Mouse (Mus musculus) right cerebral cortex, postnatal 36 days (tissue): Measurements from ENCODE around the gene Nr2f6.

Experiments
- DNase-seq, 2 experiments: peaks; one replicate each; pipeline ENCODE4 v3.0.0; 2022; ENCODE audit warnings: low spot score in 2 of 2, mixed read lengths in 1 of 2

The Nr2f6 gene

GRCm38 (mm10) chr8:71391696-71392095 is 9.9 kb upstream of the Nr2f6 start:
- DNase-seq = no peak

- no peak for DNase-seq
Measured at GRCm38 (mm10) chr8:71388267-71388666, 6.5 kb upstream of the Nr2f6 start.

- DNase-seq = no peak
Measured at GRCm38 (mm10) chr8:71385212-71385835, 3.6 kb upstream of the Nr2f6 start.

- no peak for DNase-seq
Measured at GRCm38 (mm10) chr8:71383860-71384259, 2.1 kb upstream of the Nr2f6 start.

- DNase-seq = no peak
Measured at GRCm38 (mm10) chr8:71383396-71383795, 1.6 kb upstream of the Nr2f6 start.

- peak; percentile 66 to 72 for DNase-seq
Measured at GRCm38 (mm10) chr8:71381971-71382961, 506 bp upstream of the Nr2f6 start.

- no peak for DNase-seq
Measured at GRCm38 (mm10) chr8:71380178-71381171, 1.3 kb downstream of the Nr2f6 start.

DNA sequence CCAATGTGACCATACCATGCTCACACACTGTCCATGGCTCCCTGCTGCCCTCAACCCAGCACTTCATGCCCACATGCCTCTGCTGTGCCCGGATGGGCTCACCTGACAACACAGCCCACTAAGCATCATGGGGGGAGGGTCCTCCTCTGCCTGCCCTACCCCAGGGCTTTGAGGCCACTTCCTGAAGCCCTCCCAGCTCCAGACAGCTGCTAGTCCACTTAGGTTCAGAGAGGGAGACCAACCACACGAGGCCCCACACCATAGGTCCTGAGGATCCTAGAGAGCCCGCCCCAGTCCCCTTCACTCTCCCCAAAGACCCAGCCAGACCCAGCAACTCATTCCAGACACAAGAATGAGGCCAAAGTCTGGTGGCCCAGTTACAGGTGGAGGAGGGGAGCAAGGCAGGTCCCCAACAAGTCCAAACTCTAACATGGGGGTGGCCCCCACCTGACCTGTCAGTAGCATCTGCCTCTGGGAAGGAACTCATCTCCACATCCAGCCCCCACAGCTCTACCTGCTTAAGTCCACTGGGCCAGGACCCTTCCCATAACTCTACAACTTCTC is 2.2 kb downstream of the Nr2f6 start:
- DNase-seq = no peak

GRCm38 (mm10) chr8:71379008-71379407 is 2.8 kb downstream of the Nr2f6 start:
- DNase-seq = no peak

GRCm38 (mm10) chr8:71376423-71377030 is 5.2 kb downstream of the Nr2f6 start:
- DNase-seq = no peak

DNA sequence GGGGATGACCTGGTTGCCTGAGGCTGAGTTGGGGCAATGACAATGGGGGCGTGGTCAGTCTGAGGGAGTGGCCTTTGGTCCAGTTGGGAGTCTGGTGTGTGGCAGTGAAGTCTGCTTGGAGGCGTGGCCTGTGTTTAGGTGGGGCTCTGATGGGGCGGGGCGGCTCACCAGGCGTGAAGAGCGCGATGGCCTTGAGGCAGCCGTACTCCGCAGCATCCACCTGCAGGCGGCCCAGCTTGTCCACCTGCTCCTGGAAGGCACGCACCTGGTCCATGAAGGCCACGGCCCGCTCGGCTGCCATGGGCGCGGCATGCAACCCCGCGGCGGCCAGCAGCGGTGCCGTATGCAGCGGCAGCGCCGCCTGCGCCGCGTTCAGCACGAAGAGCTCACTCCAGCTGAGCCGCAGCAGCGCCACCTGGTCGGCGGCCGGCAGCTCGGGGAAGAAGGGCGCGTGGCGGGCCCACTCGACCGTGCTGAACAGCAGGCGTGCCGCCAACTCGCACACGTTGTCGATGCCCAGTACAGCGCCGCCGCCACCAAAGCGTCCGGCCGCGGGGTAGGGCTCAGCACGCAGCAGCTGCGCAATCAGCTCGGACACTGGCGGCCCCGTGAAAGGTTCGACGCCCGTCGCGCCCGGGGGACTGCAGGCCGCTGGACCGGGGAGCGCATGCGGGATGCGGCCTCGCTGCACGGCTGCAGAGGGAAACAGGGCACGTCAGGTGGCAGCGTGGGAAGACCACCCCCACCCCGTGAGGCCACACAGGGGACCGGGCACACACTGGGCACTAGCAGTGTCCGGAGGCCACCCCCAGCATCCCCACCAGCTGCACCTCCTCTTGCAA is 6.0 kb downstream of the Nr2f6 start:
- DNase-seq = peak; percentile 61 to 68

- DNase-seq = no peak
Measured at GRCm38 (mm10) chr8:71374616-71375206, 7.0 kb downstream of the Nr2f6 start.

- no peak for DNase-seq
Measured at GRCm38 (mm10) chr8:71373000-71373399, 8.8 kb downstream of the Nr2f6 start.

GRCm38 (mm10) chr8:71372427-71372826 is 9.3 kb downstream of the Nr2f6 start:
- no peak for DNase-seq

DNA sequence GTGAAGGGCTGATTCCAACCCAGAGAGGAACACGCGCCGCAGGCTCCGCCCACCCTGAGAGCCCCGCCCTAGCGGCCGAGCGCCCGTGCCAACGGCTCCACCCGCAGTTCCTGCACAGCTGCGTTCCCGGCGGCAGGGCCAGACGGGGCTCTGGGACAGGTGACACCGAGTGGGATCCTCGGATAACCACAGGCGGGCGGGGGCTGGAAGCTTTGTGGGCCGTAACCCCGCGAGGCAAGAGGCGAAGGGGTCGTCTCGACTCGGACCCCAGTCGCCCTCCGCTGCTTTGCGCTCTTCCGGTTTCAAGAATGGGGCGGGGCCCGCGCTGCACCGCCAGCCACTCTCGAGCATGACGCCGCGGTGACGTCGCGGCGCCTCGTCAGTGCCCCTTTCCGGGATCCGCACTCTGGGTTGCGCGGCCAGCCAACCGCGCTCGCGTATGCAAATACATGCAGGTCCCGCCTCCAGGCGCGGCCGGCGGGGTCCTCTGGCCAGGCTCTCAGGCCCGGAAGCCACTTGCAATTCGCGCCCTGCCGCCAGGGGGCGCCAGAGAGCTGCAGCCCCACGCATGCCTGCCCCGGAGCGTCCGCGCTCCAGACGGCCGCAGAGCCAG is 10.4 kb downstream of the Nr2f6 start, which contains the start of gene Ocel1:
Ocel1 (plus strand) TSS at position 63 of the 613 bp plus-strand sequence.
- peak; percentile 98 to 99 for DNase-seq

- no peak for DNase-seq
Measured at GRCm38 (mm10) chr8:71370711-71371235, 11.0 kb downstream of the Nr2f6 start.

DNA sequence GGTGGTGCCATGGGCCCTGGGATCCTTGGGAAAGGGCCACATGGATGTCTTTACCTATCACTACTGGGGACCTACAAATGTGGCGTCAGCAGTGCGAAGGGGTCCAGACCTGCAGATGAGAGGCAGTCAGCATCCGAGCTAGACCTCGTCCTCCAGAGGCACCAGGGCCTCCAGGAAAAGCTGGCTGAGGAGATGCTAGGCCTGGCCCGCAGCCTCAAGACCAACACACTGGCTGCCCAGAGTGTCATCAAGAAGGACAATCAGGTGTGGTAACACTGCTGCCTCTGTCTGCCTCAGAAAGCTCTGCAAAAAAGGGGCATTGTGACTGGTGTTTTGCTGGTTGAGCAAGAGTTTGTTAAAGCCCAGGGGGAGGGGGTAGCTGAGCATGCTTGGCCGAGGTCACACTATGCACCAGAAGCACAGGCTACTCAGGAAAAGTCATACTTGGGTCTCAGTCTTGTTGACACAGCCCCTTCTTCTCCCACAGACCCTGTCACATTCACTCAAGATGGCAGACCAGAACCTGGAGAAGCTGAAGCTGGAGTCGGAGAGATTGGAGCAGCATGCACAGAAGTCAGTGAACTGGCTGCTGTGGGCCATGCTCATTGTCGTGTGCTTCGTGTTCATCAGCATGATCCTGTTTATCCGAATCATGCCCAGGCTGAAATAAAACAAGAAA is 12.6 kb downstream of the Nr2f6 start:
- DNase-seq = no peak

GRCm38 (mm10) chr8:71368366-71368765 is 13.4 kb downstream of the Nr2f6 start:
- no peak for DNase-seq
